Mouse (Mus musculus) myocyte (in vitro differentiated cells): ENCODE data around the gene 4930524J08Rik.

Experiments used
- CEBPB ChIP-seq: IDR thresholded peaks from 2 replicates; pipeline ENCODE4 v1.6.1; 2011; ENCODE audit warnings: mild to moderate bottlenecking, moderate library complexity; ENCODE audit not compliant: poor library complexity, insufficient read depth, severe bottlenecking
- E2F4 ChIP-seq: IDR thresholded peaks from one replicate; pipeline ENCODE4 v1.6.1; 2011; ENCODE audit warnings: mild to moderate bottlenecking, control low read depth, moderate library complexity; ENCODE audit not compliant: insufficient read depth
- MAX ChIP-seq: IDR thresholded peaks from one replicate; pipeline ENCODE4 v1.6.1; 2011; ENCODE audit warnings: low read depth, mild to moderate bottlenecking, control low read depth
- MYOG ChIP-seq, 3 experiments: IDR thresholded peaks; one replicate each; pipeline ENCODE4 v1.6.1; 2011; ENCODE audit warnings: control low read depth in 2 of 3, low read depth in 2 of 3, mild to moderate bottlenecking in 2 of 3; ENCODE audit not compliant: insufficient read length in 2 of 3, control insufficient read depth in 1 of 3, insufficient read depth in 1 of 3
- POLR2A ChIP-seq: IDR thresholded peaks from one replicate; pipeline ENCODE4 v1.6.1; 2011; ENCODE audit warnings: low read depth, mild to moderate bottlenecking, control low read depth, moderate library complexity; ENCODE audit not compliant: insufficient read length
- USF1 ChIP-seq: IDR thresholded peaks from one replicate; pipeline ENCODE4 v1.6.1; 2011; ENCODE audit warnings: low read depth, mild to moderate bottlenecking, control low read depth, moderate library complexity

GRCm38 (mm10) chr5:100008485-100008884, 29.6 kb downstream of the 4930524J08Rik start:
- no peak for TF ChIP-seq POLR2A
- TF ChIP-seq E2F4: no peak
- TF ChIP-seq MYOG (IDR thresholded peaks at IDR 0.05; ENCODE audit: control insufficient read depth in 1 of 3, insufficient read depth in 1 of 3, insufficient read length in 2 of 3, low read depth in 2 of 3): no peak
- no peak for TF ChIP-seq MAX
- no peak for TF ChIP-seq USF1
- no peak for TF ChIP-seq CEBPB
